Mouse (Mus musculus): Measurements from ENCODE around the gene Vnn3.

Gene Vnn3

DNA sequence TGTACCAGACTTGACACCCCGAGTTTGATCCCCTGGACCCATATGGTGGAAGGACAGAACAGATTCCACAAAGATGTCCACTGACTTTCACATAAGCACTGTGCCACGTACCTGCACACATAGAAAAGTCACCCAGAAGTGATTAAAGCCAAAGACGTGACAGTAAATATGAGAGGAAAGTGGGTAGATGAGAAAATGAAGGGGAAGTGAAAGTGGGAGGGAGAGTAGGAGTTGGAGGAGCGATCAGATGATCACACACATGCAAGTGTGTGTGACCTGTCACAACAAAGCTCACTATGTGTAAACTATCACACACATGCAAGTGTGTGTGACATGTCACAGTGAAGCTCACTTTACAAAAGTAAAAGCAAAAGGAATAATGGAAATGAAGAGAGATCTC is 10.8 kb upstream of the Vnn3 start:
- TF ChIP-seq GATA4 (IDR thresholded peaks at IDR 0.05; ENCODE audit: insufficient replicate concordance, low read length), result no peak

DNA sequence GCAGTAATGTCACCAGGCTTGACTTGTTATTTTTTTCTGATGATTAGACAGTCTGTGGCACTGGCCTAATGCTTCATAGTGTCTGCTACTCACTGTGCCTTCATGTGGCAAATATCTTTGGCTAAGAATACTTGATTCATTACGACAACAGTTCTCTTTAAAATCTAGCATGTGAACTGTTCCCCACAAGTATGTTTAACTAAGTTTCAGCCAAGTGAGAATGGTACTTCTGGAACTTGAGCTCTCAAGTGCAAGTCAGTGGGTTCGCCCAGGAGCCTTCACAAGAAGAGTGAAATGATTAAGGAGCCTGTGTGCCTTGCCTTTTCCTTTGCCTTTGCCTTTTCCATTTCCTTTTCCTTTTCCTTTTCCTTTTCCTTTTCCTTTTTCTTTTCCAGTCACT is 834 bp downstream of the Vnn3 start:
- TF ChIP-seq GATA4 (IDR thresholded peaks at IDR 0.05; ENCODE audit: insufficient replicate concordance, low read length), result no peak

DNA sequence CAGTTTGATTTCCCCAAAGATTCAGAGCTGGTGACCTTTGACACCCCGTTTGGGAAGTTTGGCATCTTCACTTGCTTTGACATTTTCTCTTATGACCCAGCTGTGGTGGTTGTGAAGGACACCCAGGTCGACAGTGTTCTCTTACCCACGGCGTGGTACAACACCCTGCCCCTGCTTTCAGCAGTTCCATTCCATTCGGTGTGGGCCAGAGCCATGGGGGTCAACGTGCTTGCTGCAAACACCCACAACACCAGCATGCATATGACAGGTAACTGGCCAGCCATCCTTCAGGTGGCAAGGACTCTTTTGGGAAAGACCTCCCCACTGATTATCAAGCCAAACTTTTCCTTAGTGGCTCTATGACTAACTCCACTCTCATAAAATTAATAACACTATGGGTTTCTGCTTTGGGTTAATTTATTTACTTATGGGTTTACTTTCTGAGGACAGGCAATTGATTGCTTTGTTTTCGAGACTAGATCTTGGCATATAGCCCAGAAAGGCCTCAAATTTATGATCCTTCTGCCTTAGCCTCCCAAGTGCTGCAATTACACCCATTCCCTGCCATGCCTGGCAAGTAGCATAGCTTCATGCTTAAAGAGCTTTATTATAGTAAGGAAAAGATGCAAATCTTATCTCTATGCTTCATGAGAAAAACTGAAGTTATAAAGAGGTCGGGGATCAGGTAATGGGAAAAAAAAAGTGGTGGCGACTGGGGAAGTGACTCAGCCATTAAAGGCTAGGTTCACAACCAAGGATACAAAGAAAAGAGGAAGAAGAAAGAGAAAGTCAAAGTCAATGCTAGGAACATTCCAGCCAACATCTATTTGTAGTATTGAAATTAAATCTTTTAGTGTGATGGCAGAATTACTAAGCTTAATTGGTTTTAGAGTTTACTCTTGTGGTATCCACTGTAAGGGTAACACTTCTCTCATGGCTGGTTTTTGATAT is 13.4 kb downstream of the Vnn3 start:
- no peak for TF ChIP-seq GATA4 (IDR thresholded peaks at IDR 0.05; ENCODE audit: insufficient replicate concordance, low read length)

DNA sequence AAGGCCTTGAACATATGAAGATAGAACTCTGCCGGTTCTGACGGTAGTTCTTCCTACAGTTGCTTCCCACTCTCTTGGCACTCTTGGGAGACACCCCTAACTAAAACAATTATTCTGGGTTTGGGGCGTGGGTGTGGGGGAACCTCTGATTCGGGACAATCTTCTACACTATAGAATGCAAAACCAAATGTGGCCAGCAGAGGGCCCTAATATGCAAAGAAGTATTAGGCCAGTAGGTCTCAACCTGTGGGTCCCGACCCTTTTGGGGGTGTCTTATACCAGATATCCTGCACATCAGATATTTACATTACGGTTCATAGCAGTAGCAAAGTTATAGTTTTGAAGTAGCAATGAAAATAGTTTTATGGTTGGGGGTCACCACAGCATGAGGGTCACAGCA is 29.4 kb downstream of the Vnn3 start:
- TF ChIP-seq GATA4 (IDR thresholded peaks at IDR 0.05; ENCODE audit: insufficient replicate concordance, low read length), result no peak

DNA sequence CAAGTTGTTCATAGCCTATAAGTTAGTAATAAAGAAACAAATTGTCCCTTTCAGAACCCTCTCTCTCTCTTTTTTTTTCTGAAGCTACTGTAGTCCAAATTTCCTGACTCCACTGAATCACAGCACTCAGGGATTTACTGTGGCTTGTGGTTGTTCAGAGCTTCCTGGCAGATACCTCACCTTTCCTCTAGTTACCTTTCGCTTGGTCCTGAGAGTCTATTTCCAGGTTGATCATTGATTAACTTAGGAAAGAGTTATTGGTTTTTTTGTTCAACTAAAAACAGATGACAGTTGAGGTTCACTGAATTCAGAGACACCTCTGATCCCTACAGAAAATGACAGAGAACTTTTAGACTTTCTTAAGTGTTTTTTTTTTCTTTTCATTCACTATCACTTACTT is 33.6 kb downstream of the Vnn3 start:
- no peak for TF ChIP-seq GATA4 (IDR thresholded peaks at IDR 0.05; ENCODE audit: insufficient replicate concordance, low read length)

DNA sequence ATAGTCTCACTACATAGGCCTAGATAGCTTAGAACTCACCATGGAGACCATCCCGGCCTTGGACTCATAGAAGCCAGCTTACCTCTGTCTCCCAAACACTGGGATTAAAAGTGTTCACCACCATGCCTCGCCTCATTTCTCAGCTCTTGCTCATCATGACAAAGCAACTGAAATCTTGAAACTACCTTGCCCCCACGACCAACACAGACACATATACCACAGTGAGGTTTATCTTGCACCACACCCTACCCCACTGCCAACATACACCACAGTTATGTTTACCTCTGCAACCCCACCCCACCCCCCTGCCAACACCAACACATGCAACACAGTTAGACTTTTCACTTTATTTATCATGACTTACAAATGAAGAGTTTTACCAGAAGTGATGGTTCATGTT is 34.8 kb downstream of the Vnn3 start:
- no peak for TF ChIP-seq GATA4 (IDR thresholded peaks at IDR 0.05; ENCODE audit: insufficient replicate concordance, low read length)

DNA sequence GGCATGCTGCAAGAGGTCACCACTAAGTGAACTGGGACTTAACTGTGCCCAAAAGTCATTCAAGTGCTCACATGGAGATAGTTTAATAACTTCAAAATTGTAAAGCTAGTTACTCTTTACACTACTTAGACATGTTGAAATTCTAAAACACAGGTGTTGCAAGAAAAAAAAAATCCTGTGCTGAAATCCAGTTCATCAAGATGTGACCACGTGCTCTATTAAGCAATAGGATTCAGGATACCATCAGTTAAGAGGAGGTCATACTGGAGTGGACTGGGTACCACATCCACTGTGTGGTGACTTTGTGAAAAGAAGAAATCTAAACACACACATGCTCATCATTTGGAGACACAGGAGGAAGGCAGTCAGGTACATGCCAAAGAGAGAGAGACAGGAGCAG is 41.7 kb downstream of the Vnn3 start:
- no peak for TF ChIP-seq GATA4 (IDR thresholded peaks at IDR 0.05; ENCODE audit: insufficient replicate concordance, low read length)

DNA sequence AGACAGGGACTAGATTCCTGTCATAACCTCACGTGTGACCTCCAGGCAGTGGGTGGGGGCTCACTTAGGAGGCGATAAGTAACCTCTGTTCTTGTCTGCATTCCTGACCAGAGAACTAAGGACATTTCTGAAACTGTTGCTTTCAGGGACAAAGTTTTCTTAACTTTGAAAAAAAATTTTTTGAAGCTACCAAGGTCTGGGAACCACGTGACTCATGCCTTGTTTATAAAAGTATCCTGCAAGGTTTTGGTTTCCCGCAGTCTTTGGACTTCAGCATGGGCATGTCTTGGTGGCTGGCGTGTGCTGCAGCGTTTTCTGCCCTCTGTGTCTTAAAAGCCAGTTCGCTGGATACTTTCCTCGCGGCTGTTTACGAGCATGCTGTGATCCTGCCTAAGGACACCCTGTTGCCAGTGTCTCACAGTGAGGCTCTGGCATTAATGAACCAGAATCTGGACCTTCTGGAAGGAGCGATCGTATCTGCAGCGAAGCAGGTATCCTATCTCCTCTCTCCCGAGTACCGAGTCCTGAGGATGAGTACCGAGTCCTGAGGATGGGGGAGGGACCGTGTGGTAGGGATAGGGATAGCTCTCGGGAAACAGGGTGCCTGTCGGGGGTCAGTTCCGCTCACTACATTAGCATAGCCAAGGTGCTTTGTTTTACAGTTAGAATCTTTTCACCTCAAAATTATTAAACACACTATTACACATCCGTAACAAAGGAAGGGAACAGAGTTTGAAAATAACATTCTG is 43.5 kb downstream of the Vnn3 start, which contains the start of gene Vnn1:
Gene Vnn1, plus strand, starts transcription at position 88 of the 749 bp plus-strand sequence.
- no peak for TF ChIP-seq GATA4 (IDR thresholded peaks at IDR 0.05; ENCODE audit: insufficient replicate concordance, low read length)

DNA sequence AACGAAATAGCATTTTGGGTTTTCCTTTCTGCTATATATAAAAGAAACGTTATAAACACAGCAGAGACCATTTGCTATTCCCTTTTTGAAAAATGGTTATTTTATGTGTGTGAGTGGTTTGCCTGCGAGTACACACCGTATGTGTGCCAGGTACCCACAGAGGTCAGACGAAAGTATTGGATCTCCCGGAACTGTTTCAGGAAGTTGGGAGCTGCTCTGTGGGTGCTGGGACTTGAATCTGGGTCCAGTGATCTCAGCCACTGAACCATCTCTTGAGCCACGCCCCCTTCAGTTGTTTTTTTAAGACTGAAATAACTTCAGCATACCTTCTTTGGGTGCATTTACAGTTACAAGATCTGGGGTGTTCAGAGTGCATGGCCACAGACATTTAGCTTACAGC is 44.1 kb downstream of the Vnn3 start:
- no peak for TF ChIP-seq GATA4 (IDR thresholded peaks at IDR 0.05; ENCODE audit: insufficient replicate concordance, low read length)

DNA sequence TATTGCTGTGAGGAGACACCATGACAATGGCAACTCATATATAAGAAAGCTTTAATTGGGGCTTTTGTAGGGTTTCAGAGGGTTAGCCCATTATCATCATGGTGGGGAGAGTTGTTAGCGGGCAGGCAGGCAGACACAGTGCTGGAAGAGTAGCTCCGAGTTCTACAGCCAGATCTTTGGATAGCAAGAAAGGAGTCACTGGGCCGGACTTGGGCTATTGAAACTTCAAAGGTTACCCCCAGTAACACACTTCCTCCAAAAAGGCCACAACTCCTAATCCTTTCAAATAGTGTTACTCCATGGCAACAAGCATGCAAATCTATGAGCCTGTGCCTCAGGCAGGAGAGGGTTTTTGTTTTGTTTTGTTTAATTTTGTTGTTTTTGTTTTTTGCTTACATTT is 49.9 kb downstream of the Vnn3 start:
- TF ChIP-seq GATA4 (IDR thresholded peaks at IDR 0.05; ENCODE audit: insufficient replicate concordance, low read length), result no peak

DNA sequence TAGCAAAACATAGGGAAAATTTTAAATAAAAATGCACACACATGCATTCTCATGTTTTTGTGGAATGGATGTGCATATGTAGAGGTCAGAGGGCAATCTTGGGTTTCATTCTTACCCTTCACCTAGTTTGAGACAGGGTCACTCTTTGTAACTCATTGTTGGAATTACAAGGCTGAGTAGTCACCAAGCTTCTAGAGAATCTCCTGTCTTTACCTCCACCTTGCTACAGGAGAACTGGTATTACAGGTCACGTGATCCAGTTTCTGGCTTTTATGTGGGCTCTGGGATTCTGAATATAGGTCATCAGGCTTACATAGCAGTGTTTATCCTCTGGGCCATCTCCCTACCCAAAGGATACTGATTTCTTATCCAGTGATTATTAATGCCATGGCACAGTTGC is 54.4 kb downstream of the Vnn3 start:
- TF ChIP-seq GATA4 (IDR thresholded peaks at IDR 0.05; ENCODE audit: insufficient replicate concordance, low read length), result no peak

Measured in liver, adult (tissue).